Mouse (Mus musculus) liver, adult (tissue): ENCODE results near the gene Rpp25l.
"Not testable (repeated sequence)": the region's sequence is repeated elsewhere in the genome, so short reads cannot be mapped to it uniquely, and the experiment has no call there.

Source experiments
- GATA4 ChIP-seq: IDR thresholded peaks from 2 replicates; pipeline ENCODE4 v1.6.1; 2014; ENCODE audit warnings: mild to moderate bottlenecking, low read length; ENCODE audit not compliant: insufficient replicate concordance

Gene Rpp25l

DNA sequence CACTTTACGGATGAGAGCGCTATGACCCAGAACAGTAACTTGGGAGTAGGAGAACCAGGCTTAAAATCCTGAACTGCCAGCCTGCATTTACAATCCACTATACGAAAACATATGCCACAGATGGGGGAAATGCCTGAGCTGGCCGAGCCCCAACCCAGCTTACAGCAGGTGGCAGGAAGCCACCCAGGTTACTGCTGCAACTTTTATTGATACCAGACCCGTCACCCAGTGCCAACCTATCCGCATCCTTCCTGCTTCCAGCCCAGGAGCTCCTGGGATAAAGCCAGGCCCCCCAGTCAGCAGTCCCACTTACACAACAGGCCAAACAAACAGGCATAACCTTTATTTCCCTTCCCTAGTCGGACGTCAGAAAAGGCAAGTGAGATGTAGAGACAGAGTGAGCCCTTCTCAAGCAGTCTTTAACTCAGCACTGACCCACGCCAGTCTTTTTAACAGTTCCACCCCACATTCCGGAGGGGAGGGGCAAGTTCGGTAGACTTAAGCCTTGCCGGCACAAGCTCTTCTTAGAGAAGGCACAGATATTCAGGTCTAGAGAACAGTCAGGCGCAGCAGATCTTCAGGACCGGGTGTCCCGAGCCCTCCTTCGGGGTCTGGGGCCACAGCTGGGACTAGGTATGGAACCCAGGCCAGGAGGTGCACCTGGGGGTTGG lies 1.5 kb downstream of the Rpp25l start:
- TF ChIP-seq GATA4: no peak

DNA sequence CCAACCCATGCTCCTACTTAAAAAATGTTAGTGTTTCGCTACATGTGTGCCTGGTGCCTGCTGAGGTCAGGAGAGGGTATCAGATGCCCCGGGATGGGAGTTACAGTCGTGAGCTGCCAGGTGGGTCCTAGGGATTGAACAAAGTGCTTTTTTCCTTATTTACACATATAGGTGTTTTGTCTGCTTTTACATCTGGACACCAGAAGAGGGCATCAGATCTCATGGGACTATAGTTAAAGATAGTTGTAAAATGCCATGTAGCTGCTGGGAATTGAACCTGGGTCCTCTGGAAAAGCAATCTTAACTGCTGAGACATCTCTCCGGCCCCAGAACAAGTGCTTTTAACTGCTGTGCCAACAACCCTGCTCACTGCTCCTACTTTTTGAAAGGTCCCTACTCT lies 3.1 kb downstream of the Rpp25l start:
- no peak for TF ChIP-seq GATA4

DNA sequence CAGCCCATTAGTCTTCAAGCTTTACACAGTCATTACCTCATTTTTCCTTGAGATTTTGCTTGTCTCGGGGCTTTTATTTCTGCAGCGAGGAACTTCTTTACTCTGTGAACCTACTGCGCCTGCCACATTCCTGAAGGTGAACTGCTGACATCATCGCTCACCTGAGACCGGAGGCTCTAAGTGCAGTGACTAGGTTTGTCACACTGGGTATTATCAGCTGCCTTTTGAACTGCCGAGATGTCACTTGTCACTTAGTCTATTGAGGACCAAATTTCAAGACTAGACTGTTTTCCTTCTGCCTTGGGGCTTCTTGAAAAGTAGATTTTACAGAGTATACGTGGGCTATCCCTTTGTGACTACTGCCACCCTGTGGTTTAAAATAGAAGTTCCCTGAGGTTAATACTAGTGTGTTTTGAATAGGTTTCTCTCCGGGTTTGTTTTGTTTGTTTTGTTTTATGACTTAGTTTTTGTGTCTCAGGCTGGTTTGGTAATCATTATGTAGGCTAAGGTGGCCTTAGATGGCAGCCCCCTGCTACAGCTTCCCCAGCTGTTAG lies 5.1 kb downstream of the Rpp25l start:
- no peak for TF ChIP-seq GATA4

DNA sequence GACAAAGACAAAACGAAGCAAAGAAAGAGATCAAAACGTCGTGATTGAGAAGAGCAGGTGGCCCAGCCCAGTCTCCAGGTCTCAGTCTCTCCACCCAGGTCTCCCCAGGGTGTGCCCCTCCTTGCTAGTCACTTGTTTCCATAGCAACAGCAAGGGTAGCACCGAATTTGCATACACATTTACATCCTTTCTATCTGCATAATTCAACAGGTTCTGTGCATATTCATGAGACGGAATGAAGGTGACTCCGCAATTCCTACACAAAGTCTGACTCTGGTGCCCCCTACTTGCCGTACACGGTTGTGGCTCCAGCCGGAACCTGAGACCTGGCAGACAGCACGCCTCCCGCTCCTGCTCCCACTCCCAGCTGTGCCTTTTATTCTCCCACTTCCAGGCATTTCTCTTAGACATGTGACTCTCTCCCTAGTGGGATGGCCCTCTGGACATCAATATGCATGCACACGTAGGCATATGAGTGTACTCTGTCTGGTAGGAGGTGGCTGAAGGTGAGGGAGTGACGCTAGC lies 6.3 kb downstream of the Rpp25l start:
- no peak for TF ChIP-seq GATA4

DNA sequence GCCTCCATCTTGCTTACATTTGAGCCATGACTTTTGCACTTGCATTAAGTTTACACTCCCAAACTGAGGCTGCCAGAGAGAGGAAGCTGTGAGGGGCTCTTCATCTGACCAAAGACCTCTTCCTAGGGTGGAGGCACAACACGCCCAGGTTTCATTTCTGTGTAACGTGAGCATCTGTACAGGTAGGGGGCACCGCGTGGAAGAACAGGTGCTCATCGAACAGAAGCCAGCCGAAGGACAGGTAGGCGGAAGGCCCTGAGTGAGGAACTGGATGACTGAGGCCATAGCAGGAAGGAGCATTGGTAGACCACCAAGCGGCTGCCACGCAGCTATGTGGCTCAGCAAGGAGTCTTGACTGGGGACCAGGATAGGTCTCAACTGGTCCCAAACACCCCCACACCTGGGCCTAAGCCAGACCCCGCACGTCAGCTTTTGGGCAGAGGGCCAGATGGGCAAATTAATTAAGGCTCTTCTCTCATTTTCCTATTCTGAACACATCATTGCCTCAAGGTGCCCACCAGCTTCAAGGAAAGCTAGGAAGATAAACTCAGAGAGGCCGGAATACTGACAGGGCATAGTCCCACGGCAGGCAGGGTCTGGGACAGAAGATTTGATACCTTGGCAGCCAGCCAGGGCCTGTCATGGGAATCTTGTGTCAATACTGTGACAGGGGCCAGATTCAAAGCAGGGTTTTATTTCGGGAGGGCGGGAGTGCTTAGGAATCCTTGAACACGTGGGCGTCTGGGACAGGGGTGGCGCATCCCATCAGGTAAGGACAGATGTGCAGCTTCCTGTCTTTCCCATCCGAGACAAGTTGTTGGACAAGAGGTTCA lies 7.2 kb downstream of the Rpp25l start:
- no peak for TF ChIP-seq GATA4

DNA sequence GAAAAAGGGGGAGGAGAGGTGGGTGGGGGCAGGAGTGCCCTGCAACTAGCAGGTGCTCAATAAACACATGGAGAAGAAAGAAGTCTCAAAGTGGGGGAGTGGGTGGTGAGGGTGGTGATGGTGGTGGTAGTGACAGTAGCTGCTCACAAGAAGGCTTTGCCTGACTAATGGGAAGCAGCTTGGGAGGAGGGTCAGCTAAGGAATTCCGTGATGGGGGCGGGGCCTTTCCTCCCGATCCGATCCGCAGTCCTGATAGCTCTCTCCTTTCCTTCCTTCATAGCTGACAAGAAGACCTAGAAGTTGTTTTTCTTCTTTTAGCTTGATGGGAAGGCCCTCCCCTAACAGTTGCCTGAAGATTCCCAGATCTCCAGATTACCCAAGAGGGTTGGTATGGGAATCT lies 8.7 kb downstream of the Rpp25l start:
- no peak for TF ChIP-seq GATA4

DNA sequence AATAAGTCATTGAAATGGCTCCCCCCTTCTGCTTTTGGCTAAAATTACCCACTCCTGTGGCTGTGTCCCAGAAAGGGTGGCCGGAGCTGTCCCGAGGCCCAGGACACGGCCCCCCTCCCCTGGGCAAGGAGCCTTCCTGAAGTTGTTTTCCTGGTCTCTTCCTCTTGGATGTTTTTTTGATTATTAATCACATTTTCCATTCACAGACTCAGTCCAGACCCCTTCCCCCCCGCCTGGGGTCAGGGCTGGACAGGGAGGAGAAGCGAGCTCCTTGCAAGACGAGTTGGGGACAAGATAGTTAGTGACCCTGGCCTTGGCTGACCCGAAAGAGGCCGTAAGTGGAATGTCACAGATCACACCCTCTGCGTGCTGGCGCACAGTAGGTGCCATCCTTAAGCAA lies 13.6 kb downstream of the Rpp25l start, which contains the start of gene Il11ra1:
Il11ra1 (plus strand) TSS at position 207 of the 400 bp plus-strand sequence.
- not testable (repeated sequence) for TF ChIP-seq GATA4

DNA sequence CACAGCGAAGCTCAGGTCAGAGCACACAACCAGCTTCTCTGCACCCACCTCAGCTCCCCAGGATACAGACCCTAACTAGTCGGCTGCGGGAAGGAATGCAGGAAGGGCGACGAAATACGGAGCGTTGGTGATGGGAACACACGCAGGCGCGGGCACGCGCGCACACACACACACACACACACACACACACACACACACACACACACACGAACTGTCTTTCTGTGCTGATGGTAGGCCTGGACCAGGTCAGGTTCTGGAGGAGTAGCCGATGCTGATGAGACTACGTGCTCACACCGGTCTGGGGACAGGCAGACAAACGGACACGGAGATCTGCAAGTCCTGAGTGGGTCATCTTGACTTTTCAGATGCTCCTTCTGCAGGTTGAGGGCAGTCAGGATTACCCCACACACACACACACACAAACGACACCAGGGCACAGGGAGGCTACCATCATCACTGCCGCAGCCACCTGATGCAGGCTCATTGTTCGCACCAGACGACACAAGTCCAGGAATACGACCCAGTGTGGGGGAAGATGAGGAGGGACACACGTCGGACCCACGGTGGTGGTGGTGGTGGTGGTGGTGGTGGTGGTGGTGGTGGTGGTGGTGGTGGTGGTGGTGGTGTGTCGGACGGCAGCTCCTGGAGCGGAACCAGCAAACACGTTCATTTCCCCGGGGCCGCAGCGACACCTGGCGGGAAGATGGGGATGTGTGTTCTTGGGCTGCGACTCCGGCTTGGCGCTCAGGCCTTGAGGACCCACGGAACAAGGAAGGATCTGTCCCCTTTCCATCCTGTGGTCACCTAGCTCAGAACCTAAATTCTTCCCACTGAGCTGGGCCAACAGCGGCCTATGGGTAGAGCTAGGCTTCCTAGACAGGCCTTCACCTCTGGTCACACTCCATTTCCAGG lies 16.1 kb downstream of the Rpp25l start, which contains the start of gene Cntfr:
Cntfr (minus strand) TSS at position 160 of the 912 bp plus-strand sequence.
- not testable (repeated sequence) for TF ChIP-seq GATA4

DNA sequence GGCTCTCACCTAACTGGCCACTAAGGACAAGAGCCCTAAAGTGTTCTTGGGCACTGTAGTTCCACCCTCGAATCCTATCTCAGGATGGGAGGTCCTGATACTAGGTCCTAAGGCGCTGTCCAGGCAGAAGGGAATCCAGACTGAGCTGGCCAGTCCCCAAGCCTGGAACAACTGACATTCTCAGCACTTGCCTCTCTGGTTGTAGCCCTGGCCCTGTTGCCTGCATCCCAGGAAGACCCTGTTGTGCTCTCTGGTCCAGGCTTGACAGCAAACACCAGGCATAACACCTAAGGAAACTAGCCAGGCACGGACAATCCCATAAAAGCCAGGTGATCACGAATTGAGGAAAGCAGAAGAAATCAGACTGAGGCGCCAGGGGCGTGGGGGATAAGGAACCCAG lies 30.5 kb downstream of the Rpp25l start:
- TF ChIP-seq GATA4: no peak

DNA sequence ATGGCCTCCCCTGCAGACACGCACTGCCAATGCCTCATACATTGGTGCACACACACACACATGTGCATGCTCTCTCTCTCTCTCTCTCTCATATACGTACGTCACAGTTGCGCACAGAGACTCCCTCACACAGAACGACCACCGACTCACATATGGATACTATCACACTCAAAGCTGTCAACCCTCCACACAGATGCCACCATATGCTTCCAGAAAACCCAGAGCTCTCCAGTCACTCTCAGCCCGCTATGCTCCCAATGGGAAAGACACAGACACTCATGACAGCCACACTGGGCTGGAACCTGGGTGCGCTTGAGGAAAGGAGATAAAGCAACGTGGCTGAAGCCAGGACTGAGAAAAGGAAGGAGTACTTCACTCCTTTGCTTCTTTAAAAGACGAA lies 31.4 kb downstream of the Rpp25l start:
- TF ChIP-seq GATA4: no peak

DNA sequence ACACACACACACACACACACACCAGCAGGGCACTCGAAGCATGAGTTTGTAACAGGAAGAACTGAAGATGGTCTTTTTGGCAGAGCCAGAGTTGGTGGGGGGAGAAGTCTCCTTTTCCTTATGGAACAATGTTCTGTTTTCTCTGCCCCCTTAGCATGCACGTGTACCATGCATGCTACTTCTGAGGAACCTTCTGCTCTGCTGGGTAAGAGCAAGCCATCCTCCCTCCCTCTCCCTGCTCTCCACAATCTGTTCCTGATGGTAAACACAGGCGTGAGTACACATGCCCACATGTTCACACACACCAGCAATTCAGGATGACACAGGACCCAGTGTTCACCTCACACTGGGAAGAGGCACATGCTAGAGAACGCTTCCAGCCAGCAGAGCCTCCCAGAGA lies 32.2 kb downstream of the Rpp25l start:
- no peak for TF ChIP-seq GATA4

DNA sequence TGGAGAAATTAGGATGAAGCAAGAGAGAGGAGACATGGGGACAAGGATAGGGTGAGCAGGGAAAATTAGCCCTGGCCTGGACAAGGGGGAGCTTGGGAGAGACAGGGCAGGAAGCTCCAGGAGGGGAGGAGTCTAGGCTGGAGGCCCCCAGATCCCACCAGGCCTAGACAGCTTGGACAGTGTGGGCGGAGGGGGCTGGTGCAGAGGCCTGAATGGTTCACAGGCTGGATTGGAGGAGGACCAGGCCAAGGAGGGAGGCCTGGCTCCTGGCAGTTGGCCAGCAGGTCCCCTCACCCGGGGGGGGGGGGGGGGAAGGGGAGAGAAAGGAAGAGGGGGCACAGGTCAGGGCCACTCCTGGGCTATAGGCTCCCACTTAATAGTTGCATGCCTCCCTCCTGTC lies 34.0 kb downstream of the Rpp25l start:
- no peak for TF ChIP-seq GATA4

DNA sequence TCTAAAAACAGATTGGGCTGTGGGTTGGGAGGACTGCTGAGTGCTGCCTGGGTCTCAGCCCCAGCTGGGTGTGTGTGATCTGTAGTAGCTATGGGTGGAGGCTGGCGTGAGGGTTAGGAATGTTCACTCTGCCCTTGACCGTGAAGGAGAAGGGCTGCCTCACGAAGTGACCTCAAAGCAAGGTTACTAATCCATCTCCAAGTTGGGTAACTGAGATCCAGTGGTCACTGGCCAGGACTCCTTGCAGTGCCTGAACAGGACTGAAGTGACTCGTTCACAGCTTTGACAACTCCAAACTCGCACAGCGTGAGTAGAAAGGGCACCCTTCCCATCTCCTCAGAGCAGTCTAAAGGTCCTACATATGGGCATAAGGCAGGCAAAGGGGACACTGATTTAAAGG lies 34.5 kb downstream of the Rpp25l start:
- TF ChIP-seq GATA4: no peak

DNA sequence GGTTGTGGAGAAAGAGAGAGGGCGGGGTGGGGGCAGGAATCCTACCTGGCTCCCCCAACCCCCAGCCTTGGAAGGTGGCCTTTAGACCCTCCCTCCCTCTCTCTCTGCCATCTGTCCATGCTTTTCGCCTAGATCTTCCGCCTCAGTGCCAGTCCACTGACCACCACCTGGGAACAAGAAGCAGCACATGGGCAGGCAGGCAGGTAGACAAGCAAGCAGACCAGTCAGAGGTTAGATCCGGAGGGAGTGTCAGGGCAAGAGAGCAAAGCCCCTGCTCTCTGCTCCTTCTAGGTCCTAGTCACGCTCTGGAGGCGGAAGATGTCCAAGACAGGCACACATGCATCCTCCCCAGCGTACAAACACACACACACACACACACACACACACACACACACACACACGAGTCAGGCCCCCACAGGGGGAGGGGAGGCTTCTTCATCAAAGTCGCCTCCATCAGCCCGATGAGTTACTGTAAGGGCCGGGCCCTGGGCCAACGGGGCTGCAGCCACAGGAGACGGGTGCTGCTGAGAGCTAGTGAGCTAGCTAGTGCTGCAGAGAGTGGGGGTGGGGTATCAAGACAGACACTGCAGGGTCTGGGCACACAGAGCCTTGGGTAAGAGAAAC lies 36.2 kb downstream of the Rpp25l start:
- TF ChIP-seq GATA4: no peak
